Mouse (Mus musculus) C2C12 (cell line): ENCODE measurements around the gene Rcn2.

Experiments
- CTCF ChIP-seq: IDR thresholded peaks from one replicate; pipeline ENCODE4 v1.5.1; 2011; ENCODE audit not compliant: control insufficient read depth, insufficient read depth, insufficient read length
- MAX ChIP-seq: IDR thresholded peaks from one replicate; pipeline ENCODE4 v1.6.1; 2011; ENCODE audit warnings: mild to moderate bottlenecking, control low read depth

DNA sequence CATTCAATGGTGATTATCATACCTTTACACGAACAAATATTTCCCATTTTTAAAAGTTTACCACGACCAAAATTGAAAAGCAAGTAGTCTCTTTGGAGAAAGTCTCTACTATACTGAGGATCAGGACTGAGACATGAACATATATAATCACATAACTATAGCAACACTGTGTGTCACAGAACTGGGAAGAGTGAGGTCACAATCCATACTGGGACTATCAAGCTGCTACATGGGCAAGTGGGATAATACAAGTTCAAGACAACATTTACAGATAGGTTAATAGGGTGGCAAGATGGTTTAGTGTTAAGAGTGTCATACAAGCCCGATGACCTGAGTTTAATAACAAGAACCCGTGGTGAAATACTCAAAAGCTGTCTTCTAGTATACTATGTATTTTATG lies 31.2 kb upstream of the Rcn2 start, which contains the start of gene 4930563M21Rik:
- TF ChIP-seq CTCF (no peak), MAX (no peak)
